Mouse (Mus musculus): ENCODE results near the gene Gulp1. TPM values are rescaled to one million over a fixed set of nuclear protein-coding genes. Genes with fewer than 3 reads are reported as not detected.

Gulp1 gene
- 1 to 10 TPM; 3.3 to 4.7 TPM for total RNA-seq (2021)
- long read RNA-seq, experiment 1, partial matches to known transcripts: 0 of 2 reads
- long read RNA-seq, experiment 1, other reads (novel, unspliced or antisense): 0 of 2 reads
- long read RNA-seq, experiment 2, partial matches to known transcripts: 0 of 3 reads
- long read RNA-seq, experiment 2, other reads (novel, unspliced or antisense): 1 of 3 reads

GRCm38 (mm10) chr1:44551461-44552370, at the start of gene Gulp1:
TSS of gene Gulp1 (plus strand) at chr1:44551511.
- H3K27ac ChIP-seq: peak within 1 kb of the TSS; percentile 85
- peak; percentile 20 to 32 for DNase-seq (ENCODE audit: low spot score in 2 of 2)
- peak within 1 kb of the TSS; percentile 67 for H3K4me3 ChIP-seq
- peak; percentile 82 for TF ChIP-seq CTCF (conservative IDR thresholded peaks at IDR 0.05)

GRCm38 (mm10) chr1:44550261-44550660, 1.1 kb upstream of the Gulp1 start:
- no peak for TF ChIP-seq CTCF (conservative IDR thresholded peaks at IDR 0.05)

GRCm38 (mm10) chr1:44552371-44552841, 1.1 kb downstream of the Gulp1 start:
- peak; percentile 40 for TF ChIP-seq CTCF (conservative IDR thresholded peaks at IDR 0.05)
- DNase-seq (ENCODE audit: low spot score in 2 of 2): no peak
- peak overlapping the region; percentile 85 for H3K27ac ChIP-seq
- H3K4me3 ChIP-seq: peak overlapping the region; percentile 67

More at GRCm38 (mm10) chr1:44550261-44550660, 1.1 kb upstream of the Gulp1 start:
- Histone ChIP-seq H3K4me3 (no peak overlapping the region), H3K27ac (no peak overlapping the region)
- DNase-seq (ENCODE audit: low spot score in 2 of 2): no peak

- H3K27ac ChIP-seq: peak overlapping the region; percentile 25; the same call in 1 of the 2 replicates
- DNase-seq (ENCODE audit: low spot score in 2 of 2): peak in 1 of 2 experiments; percentile 30
Measured at GRCm38 (mm10) chr1:44553166-44553898, 2.0 kb downstream of the Gulp1 start.

GRCm38 (mm10) chr1:44567431-44567830, 16.1 kb downstream of the Gulp1 start:
- Histone ChIP-seq H3K4me3 (no peak overlapping the region), H3K27ac (no peak overlapping the region)
- TF ChIP-seq CTCF (conservative IDR thresholded peaks at IDR 0.05): no peak
- no peak for DNase-seq (ENCODE audit: low spot score in 2 of 2)

More at GRCm38 (mm10) chr1:44553166-44553898, 2.0 kb downstream of the Gulp1 start:
- TF ChIP-seq CTCF (conservative IDR thresholded peaks at IDR 0.05): no peak
- H3K4me3 ChIP-seq: no peak overlapping the region

- TF ChIP-seq CTCF (conservative IDR thresholded peaks at IDR 0.05): no peak
- H3K4me3 ChIP-seq: no peak overlapping the region
- DNase-seq (ENCODE audit: low spot score in 2 of 2): no peak
- no peak overlapping the region for H3K27ac ChIP-seq
Measured at GRCm38 (mm10) chr1:44568296-44568695, 17.0 kb downstream of the Gulp1 start.

- no peak for TF ChIP-seq CTCF (conservative IDR thresholded peaks at IDR 0.05)
- Histone ChIP-seq H3K27ac (no peak overlapping the region), H3K4me3 (no peak overlapping the region)
- no peak for DNase-seq (ENCODE audit: low spot score in 2 of 2)
Measured at GRCm38 (mm10) chr1:44576001-44576400, 24.7 kb downstream of the Gulp1 start.

- Histone ChIP-seq H3K27ac (no peak overlapping the region), H3K4me3 (no peak overlapping the region)
- TF ChIP-seq CTCF (conservative IDR thresholded peaks at IDR 0.05): no peak
- DNase-seq (ENCODE audit: low spot score in 2 of 2): no peak
Measured at GRCm38 (mm10) chr1:44576610-44577009, 25.3 kb downstream of the Gulp1 start.

GRCm38 (mm10) chr1:44580390-44580789, 29.1 kb downstream of the Gulp1 start:
- H3K4me3 ChIP-seq: no peak overlapping the region
- TF ChIP-seq CTCF (conservative IDR thresholded peaks at IDR 0.05): no peak
- DNase-seq (ENCODE audit: low spot score in 2 of 2): no peak
- no peak overlapping the region for H3K27ac ChIP-seq

- TF ChIP-seq CTCF (conservative IDR thresholded peaks at IDR 0.05): no peak
- Histone ChIP-seq H3K4me3 (no peak overlapping the region), H3K27ac (no peak overlapping the region)
- no peak for DNase-seq (ENCODE audit: low spot score in 2 of 2)
Measured at GRCm38 (mm10) chr1:44584886-44585385, 33.6 kb downstream of the Gulp1 start.

GRCm38 (mm10) chr1:44591742-44592141, 40.4 kb downstream of the Gulp1 start:
- no peak for TF ChIP-seq CTCF (conservative IDR thresholded peaks at IDR 0.05)
- H3K4me3 ChIP-seq: no peak overlapping the region
- no peak overlapping the region for H3K27ac ChIP-seq
- no peak for DNase-seq (ENCODE audit: low spot score in 2 of 2)

- no peak overlapping the region for H3K4me3 ChIP-seq
- no peak for DNase-seq (ENCODE audit: low spot score in 2 of 2)
- no peak for TF ChIP-seq CTCF (conservative IDR thresholded peaks at IDR 0.05)
- H3K27ac ChIP-seq: no peak overlapping the region
Measured at GRCm38 (mm10) chr1:44593109-44593508, 41.8 kb downstream of the Gulp1 start.

Data from layer of hippocampus, adult 2 months (tissue).